Mouse (Mus musculus) liver, adult 2 months (tissue): Measurements from ENCODE around the gene Plk2. TPM values are rescaled to one million over a fixed set of nuclear protein-coding genes. Genes with fewer than 3 reads are reported as not detected.

Experiments used
- DNase-seq: peaks from one replicate; pipeline ENCODE4 v3.0.0-alpha.2; 2011; ENCODE audit warnings: low read depth, low spot score; ENCODE audit errors: extremely low read depth
- H3K27ac ChIP-seq: fragments of 200-500 bp; replicated peaks from 2 replicates; pipeline ENCODE4 v1.5.1; 2012; ENCODE audit warnings: low read depth, mild to moderate bottlenecking, control low read depth, inconsistent platforms, low read length; ENCODE audit not compliant: insufficient read depth
- H3K27me3 ChIP-seq: fragments of 200-500 bp; 2 replicates; pipeline ENCODE4 v1.6.1; 2012; ENCODE audit warnings: mild to moderate bottlenecking, moderate library complexity, low read length, inconsistent platforms; ENCODE audit not compliant: control insufficient read depth, insufficient read depth
- H3K36me3 ChIP-seq: fragments of 200-500 bp; 2 replicates; pipeline ENCODE4 v1.6.1; 2012; ENCODE audit warnings: low read length, inconsistent platforms; ENCODE audit not compliant: control insufficient read depth, insufficient read depth
- H3K4me1 ChIP-seq: fragments of 200-500 bp; 2 replicates; pipeline ENCODE4 v1.6.1; 2011; ENCODE audit warnings: low read length; ENCODE audit not compliant: control insufficient read depth, insufficient read depth
- H3K4me3 ChIP-seq: fragments of 200-500 bp; 2 replicates; pipeline ENCODE4 v1.5.1; 2011; ENCODE audit warnings: low read depth, mild to moderate bottlenecking, control low read depth, low read length, moderate library complexity; ENCODE audit not compliant: insufficient read depth
- H3K79me2 ChIP-seq: fragments of 200-500 bp; 2 replicates; pipeline ENCODE4 v1.6.1; 2012; ENCODE audit warnings: inconsistent platforms, mild to moderate bottlenecking, low read length, moderate library complexity; ENCODE audit not compliant: control insufficient read depth, insufficient read depth
- H3K9ac ChIP-seq: fragments of 200-500 bp; 2 replicates; pipeline ENCODE4 v1.6.1; 2012; ENCODE audit warnings: low read depth, mild to moderate bottlenecking, control low read depth, inconsistent platforms, low read length
- CTCF ChIP-seq: fragments of 200-500 bp; IDR thresholded peaks from 2 replicates; pipeline ENCODE4 v1.5.1; 2011; ENCODE audit warnings: low read depth, low read length, control low read depth
- POLR2A ChIP-seq: fragments of 200-500 bp; IDR thresholded peaks from 2 replicates; pipeline ENCODE4 v1.6.1; 2011; ENCODE audit warnings: low read length, control low read depth; ENCODE audit not compliant: insufficient read depth; ENCODE audit errors: extremely low read depth
- WGBS: fragments of 180-500 bp; shearing (Covaris S2); methylation state at CpG from one replicate; pipeline ENCODE4 v1.1.7; 2018; 5-methylcytosine and 5-hydroxymethylcytosine counted together
- polyA plus RNA-seq: library from polyadenylated mRNA; depleted of rRNA; stranded (reverse); fragments of >200 nt; gene quantifications from 2 replicates; pipeline ENCODE4 v1.2.3, GENCODE M21; 2012
- total RNA-seq: library from RNA; depleted of rRNA; stranded (reverse); fragments of >200 nt; gene quantifications from 2 replicates; pipeline ENCODE4 v1.2.3, GENCODE M21; 2014

Gene Plk2
- total and polyA plus RNA-seq, 2 experiments = 3.3 to 10.1 TPM

- 0 out of 2 replicates have a peak, but pooled peaks cover 5% of the 10 kb centered on the region for H3K4me1 ChIP-seq
- TF ChIP-seq POLR2A (no peak), CTCF (no peak)
- no peaks in the 10 kb centered on the region; the same call in 1 of the 2 replicates for H3K79me2 ChIP-seq
- H3K27ac ChIP-seq = no peak overlapping the region
- peaks cover 9% of the 10 kb centered on the region for H3K36me3 ChIP-seq
- no peaks in the 10 kb centered on the region for H3K27me3 ChIP-seq
- peak; percentile 48 for DNase-seq
- H3K9ac ChIP-seq = no peak overlapping the region
- WGBS = 32% methylated on average over 3 of the region's 3 CpGs
- no peak overlapping the region for H3K4me3 ChIP-seq
These were observed 2.2 kb upstream of the Plk2 start for GRCm38 (mm10) chr13:110392631-110393030.

DNA sequence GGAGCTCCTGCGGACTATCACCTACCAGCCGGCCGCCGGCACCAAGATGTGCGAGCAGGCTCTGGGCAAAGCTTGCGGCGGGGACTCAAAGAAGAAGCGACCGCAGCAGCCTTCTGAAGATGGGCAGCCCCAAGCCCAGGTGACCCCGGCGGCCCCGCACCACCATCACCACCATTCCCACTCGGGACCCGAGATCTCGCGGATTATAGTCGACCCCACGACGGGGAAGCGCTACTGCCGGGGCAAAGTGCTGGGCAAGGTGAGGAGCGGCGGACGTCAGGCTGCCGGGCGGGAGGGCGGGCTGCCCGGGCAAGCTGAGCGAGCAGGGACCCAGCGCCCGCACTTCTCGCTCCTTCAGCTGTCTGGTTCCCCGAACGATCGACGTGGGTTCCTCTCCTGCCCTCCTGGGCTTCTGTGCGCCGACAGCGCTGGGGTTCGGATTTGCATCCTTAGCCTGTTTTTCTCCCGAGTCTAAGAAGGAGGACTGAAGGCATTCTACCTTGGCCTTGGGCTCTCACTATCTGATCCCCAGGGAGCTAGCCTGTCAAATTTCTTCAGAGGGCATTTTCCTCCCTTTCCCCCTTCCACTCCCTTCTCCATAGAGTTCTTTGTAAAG, 441 bp downstream of the Plk2 start:
- 0% methylated on average over 40 of the region's 41 CpGs for WGBS
- Histone ChIP-seq H3K4me3 (peak overlapping the region; percentile 70), H3K4me1 (peaks cover 11% of the 10 kb centered on the region; the same call in 1 of the 2 replicates), H3K9ac (peak overlapping the region; percentile 90), H3K36me3 (peaks cover 35% of the 10 kb centered on the region), H3K79me2 (no peaks in the 10 kb centered on the region; the same call in 1 of the 2 replicates), H3K27me3 (no peaks in the 10 kb centered on the region), H3K27ac (peak overlapping the region; percentile 80)
- no peak for DNase-seq
- no peak for TF ChIP-seq CTCF
- no peak for TF ChIP-seq POLR2A

- WGBS = 8% methylated on average over 21 of the region's 21 CpGs
- peaks cover 42% of the 10 kb centered on the region for H3K36me3 ChIP-seq
- no peak overlapping the region; the same call in 1 of the 2 replicates for H3K27ac ChIP-seq
- TF ChIP-seq POLR2A = no peak
- no peak for TF ChIP-seq CTCF
- H3K4me3 ChIP-seq = peak overlapping the region; percentile 70
- no peaks in the 10 kb centered on the region for H3K27me3 ChIP-seq
- peak; percentile 69 for DNase-seq
- peaks cover 11% of the 10 kb centered on the region; the same call in 1 of the 2 replicates for H3K4me1 ChIP-seq
- H3K9ac ChIP-seq = peak overlapping the region; percentile 90
- no peaks in the 10 kb centered on the region; the same call in 1 of the 2 replicates for H3K79me2 ChIP-seq
These were observed 1.3 kb downstream of the Plk2 start for GRCm38 (mm10) chr13:110395916-110396685.

GRCm38 (mm10) chr13:110397750-110398149, 2.9 kb downstream of the Plk2 start:
- H3K27me3 ChIP-seq = no peaks in the 10 kb centered on the region
- H3K4me1 ChIP-seq = peaks cover 11% of the 10 kb centered on the region; the same call in 1 of the 2 replicates
- peak; percentile 81 for DNase-seq
- TF ChIP-seq CTCF (no peak), POLR2A (no peak)
- 41% methylated on average over 8 of the region's 8 CpGs for WGBS
- H3K9ac ChIP-seq = peak overlapping the region; percentile 36
- no peaks in the 10 kb centered on the region; the same call in 1 of the 2 replicates for H3K79me2 ChIP-seq
- peak overlapping the region; percentile 11; the same call in 1 of the 2 replicates for H3K27ac ChIP-seq
- H3K4me3 ChIP-seq = peak overlapping the region; percentile 26
- H3K36me3 ChIP-seq = peaks cover 46% of the 10 kb centered on the region

DNA sequence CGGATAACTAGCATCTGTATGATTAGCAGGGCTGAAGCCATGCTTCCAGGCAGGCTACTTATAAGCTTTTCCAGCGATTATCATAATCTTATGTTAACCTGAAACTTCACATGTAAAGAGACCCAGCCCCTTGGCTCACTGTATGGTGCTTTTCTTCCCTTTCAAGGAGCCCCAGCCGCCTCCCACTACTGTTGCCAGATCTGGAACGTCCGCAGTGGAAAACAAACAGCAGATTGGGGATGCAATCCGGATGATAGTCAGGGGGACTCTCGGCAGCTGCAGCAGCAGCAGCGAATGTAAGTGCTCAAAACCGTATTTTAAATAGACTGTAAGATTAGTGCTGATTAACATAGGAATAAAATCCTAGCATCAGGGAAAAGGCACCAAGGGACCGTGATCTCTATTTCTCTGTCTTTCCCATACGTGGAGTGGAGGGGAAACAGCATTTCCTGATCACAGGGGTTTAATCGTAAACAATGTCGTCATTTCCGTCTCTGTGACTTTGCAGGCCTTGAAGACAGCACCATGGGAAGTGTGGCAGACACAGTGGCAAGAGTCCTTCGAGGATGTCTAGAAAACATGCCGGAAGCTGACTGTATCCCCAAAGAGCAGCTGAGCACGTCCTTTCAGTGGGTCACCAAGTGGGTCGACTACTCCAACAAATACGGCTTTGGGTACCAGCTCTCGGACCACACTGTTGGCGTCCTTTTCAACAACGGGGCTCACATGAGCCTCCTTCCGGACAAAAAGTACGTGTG, 3.8 kb downstream of the Plk2 start:
- Histone ChIP-seq H3K9ac (peak overlapping the region; percentile 12; the same call in 1 of the 2 replicates), H3K36me3 (peaks cover 46% of the 10 kb centered on the region), H3K79me2 (no peaks in the 10 kb centered on the region; the same call in 1 of the 2 replicates), H3K27me3 (no peaks in the 10 kb centered on the region), H3K4me3 (no peak overlapping the region), H3K4me1 (peaks cover 11% of the 10 kb centered on the region; the same call in 1 of the 2 replicates), H3K27ac (no peak overlapping the region)
- no peak for TF ChIP-seq POLR2A
- TF ChIP-seq CTCF = no peak
- DNase-seq = no peak
- WGBS = 77% methylated on average over 24 of the region's 24 CpGs
